Mouse (Mus musculus) cortical plate, adult 2 months (tissue): ENCODE results near the gene Adcy10.

Experiments used
- CTCF ChIP-seq: fragments of 200-500 bp; IDR thresholded peaks from 2 replicates; pipeline ENCODE4 v1.5.1; 2011; ENCODE audit warnings: mild to moderate bottlenecking, control low read depth, low read length; ENCODE audit not compliant: insufficient read depth; ENCODE audit errors: extremely low read depth
- POLR2A ChIP-seq: fragments of 200-500 bp; IDR thresholded peaks from 2 replicates; pipeline ENCODE4 v1.6.1; 2011; ENCODE audit warnings: mild to moderate bottlenecking, low read length, control low read depth; ENCODE audit not compliant: insufficient read depth; ENCODE audit errors: extremely low read depth

GRCm38 (mm10) chr1:165469717-165470116 lies 15.3 kb upstream of the Adcy10 start:
- TF ChIP-seq CTCF (no peak), POLR2A (no peak)
